Mouse (Mus musculus) intestine, embryonic 15.5 days (tissue): ENCODE results near the gene Tssc4. TPM values are rescaled to one million over a fixed set of nuclear protein-coding genes. Genes with fewer than 3 reads are reported as not detected.

ENCODE experiments used
- ATAC-seq: fragments of 200-750 bp; cut with Nextera tagmentation; 2 replicates; pipeline ENCODE4 v1.8.0; 2017; ENCODE audit warnings: moderate TSS enrichment, moderate library complexity
- H3K27ac ChIP-seq: fragments of 300-500 bp; sonication (generic); 2 replicates; pipeline ENCODE4 v1.5.1; 2015; ENCODE audit warnings: mild to moderate bottlenecking, inconsistent platforms
- H3K27me3 ChIP-seq: fragments of 300-500 bp; sonication (generic); replicated peaks from 2 replicates; pipeline ENCODE4 v1.6.1; 2015; ENCODE audit warnings: inconsistent platforms
- H3K36me3 ChIP-seq: fragments of 300-500 bp; sonication (generic); 2 replicates; pipeline ENCODE4 v1.6.1; 2015; ENCODE audit warnings: inconsistent platforms
- H3K4me1 ChIP-seq: fragments of 300-500 bp; sonication (generic); replicated peaks from 2 replicates; pipeline ENCODE4 v1.6.1; 2015; ENCODE audit warnings: inconsistent platforms
- H3K4me2 ChIP-seq: fragments of 300-500 bp; sonication (generic); replicated peaks from 2 replicates; pipeline ENCODE4 v1.6.1; 2015; ENCODE audit warnings: mild to moderate bottlenecking, inconsistent platforms
- H3K4me3 ChIP-seq: fragments of 300-500 bp; sonication (generic); replicated peaks from 2 replicates; pipeline ENCODE4 v1.5.1; 2015; ENCODE audit warnings: inconsistent platforms
- H3K9ac ChIP-seq: fragments of 300-500 bp; sonication (generic); 2 replicates; pipeline ENCODE4 v1.6.1; 2015; ENCODE audit warnings: inconsistent platforms
- H3K9me3 ChIP-seq: fragments of 300-500 bp; sonication (generic); 2 replicates; pipeline ENCODE4 v1.6.1; 2016; ENCODE audit warnings: inconsistent platforms
- WGBS: fragments of 180-500 bp; shearing (Covaris S2); methylation state at CpG from one replicate; pipeline ENCODE4 v1.1.7; 2015; 5-methylcytosine and 5-hydroxymethylcytosine counted together
- polyA plus RNA-seq: library from polyadenylated mRNA; unstranded; fragments of >200 nt; fragmentation: Nextera tagmentation; extraction: Ambion mirVana; gene quantifications from 2 replicates; pipeline ENCODE4 v1.2.1, GENCODE M21; 2015

The Tssc4 gene
- polyA plus RNA-seq, 1 experiment from 2014 or later: 76.0 TPM

DNA sequence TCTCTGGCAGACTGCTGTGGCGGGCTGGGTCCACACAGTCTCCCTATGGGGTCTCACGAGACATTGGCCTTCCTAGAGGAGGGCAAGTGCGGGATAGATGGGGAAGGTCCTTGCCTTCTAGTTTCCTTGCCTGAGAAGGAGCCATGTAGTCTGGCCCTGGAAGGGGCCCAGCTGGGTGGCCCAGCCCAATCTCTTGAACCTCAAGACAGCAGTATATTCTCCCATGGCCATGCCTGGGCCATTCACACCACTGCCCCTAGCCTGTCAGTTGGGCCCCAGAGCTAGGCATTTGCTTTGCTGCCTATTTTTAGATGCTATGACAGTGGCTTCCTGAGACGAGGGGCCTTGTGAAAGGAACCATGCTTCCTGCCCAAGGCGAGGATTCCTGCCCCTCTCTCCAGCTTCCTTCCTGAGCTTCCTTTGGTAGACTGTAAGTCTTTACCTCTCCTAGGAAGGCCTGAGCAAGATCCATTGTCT is 10.8 kb upstream of the Tssc4 start:
- Histone ChIP-seq H3K27ac (peak overlapping the region; percentile 72), H3K4me2 (peak overlapping the region; percentile 42), H3K27me3 (no peaks in the 10 kb centered on the region), H3K4me3 (no peak overlapping the region), H3K4me1 (peaks cover 59% of the 10 kb centered on the region), H3K36me3 (peaks cover 14% of the 10 kb centered on the region), H3K9ac (no peak overlapping the region), H3K9me3 (no peaks in the 10 kb centered on the region)
- ATAC-seq: no peak
- WGBS: 53% methylated on average over 5 of the region's 5 CpGs

DNA sequence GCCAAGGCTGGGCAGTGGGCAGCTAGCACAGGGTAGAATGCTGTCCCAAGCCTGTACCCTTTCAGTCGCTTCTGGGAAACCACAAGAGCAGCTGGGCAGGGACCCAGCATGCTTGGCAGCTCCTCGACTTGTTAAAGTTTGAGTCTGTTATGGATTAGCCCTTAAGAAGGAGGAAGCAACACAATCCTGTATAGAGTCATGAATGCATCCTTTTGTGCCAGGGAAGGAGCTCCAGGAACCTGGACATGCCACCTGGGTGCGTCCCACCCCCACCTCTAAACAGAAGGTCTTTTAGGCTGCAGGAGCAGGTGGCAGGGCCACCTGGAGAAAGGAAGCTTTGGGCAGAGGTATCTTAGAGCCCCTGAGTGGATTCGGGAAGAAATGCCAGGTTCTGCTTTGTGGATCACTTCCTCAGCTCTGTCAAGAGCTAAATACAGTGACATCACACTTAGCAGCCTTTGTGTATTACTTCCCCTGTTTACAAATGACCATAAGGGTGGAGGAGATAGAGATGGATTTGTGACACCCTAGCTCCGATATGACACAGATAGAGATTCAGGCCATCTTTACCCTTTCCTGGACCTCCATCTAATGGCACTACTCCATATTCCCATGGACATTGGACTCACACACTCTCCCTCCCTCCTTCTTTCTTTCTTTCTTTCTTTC is 9.7 kb upstream of the Tssc4 start:
- Histone ChIP-seq H3K9ac (no peak overlapping the region), H3K4me3 (no peak overlapping the region), H3K9me3 (no peaks in the 10 kb centered on the region), H3K4me2 (no peak overlapping the region), H3K27ac (peak overlapping the region; percentile 72), H3K27me3 (no peaks in the 10 kb centered on the region), H3K36me3 (peaks cover 24% of the 10 kb centered on the region), H3K4me1 (peaks cover 53% of the 10 kb centered on the region)
- ATAC-seq: no peak
- WGBS: 65% methylated on average over 5 of the region's 5 CpGs

DNA sequence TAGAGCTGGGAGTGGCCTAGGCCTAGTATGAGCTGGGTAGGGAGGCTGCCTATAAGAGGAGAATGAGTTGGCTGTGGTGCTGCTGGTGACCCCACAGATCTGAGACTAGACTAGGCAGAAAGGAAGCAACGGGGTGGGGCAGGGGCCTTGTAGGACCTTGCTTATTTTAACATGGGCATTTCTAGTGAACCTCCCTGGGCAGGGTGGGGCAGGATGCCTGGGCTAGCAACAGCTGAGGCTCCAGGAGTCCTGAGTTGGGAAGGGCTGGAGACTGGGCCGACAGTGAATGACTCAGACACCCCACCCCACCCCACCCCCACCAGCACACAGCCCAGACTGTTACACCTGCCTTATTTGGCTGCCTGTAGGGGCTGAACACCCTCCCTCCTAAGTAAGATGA is 6.3 kb upstream of the Tssc4 start:
- Histone ChIP-seq H3K4me2 (no peak overlapping the region), H3K4me3 (no peak overlapping the region), H3K9ac (no peak overlapping the region), H3K27ac (no peak overlapping the region), H3K4me1 (peaks cover 22% of the 10 kb centered on the region), H3K27me3 (no peaks in the 10 kb centered on the region), H3K9me3 (no peaks in the 10 kb centered on the region), H3K36me3 (peaks cover 41% of the 10 kb centered on the region)
- 50% methylated on average over 2 of the region's 2 CpGs for WGBS
- no peak; the same call in 1 of the 2 replicates for ATAC-seq

DNA sequence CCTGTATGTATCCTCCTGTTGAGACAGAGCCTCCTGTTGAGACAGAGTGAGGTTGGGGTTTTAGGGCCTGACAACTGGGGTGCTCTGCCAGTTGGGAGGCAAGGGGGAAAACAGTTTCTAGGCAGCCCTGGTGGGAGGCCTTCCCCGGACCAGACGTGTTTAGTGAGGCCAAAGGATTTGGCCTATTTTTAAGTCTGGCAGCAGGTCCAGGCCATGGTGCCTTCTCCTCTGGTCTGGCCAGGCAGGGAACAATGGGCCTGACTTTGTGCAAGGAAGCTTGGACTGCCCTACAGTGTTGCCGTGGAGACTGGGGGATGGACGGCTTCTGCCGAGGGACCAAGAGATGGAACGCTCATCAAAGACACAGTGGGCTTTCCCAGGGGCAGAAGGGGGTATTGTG is 4.8 kb upstream of the Tssc4 start:
- Histone ChIP-seq H3K4me3 (no peak overlapping the region), H3K36me3 (peaks cover 45% of the 10 kb centered on the region), H3K27ac (no peak overlapping the region), H3K4me1 (peaks cover 15% of the 10 kb centered on the region), H3K4me2 (no peak overlapping the region), H3K9ac (no peak overlapping the region), H3K27me3 (no peaks in the 10 kb centered on the region), H3K9me3 (no peaks in the 10 kb centered on the region)
- 82% methylated on average over 6 of the region's 6 CpGs for WGBS
- ATAC-seq: no peak

DNA sequence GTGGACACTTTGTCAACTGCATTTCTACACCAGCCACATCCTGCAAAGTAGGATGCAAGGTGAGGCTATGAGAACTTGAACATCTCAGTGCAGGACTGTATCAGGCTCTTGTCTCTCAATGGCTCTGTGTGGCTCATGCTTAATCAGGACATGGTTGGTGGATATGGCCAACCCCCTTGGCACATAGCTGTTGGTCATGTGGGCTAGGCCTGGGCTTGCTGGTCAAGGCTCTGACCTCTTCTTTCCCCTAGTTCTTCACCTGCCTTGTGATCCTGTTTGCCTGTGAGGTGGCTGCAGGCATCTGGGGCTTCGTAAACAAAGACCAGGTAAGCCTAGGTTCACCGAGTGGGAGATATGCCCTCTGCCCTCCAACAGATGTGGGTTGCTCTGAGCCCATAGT is 3.4 kb upstream of the Tssc4 start:
- ATAC-seq: no peak
- H3K36me3 ChIP-seq: peaks cover 45% of the 10 kb centered on the region
- WGBS: 89% methylated on average over 2 of the region's 2 CpGs

DNA sequence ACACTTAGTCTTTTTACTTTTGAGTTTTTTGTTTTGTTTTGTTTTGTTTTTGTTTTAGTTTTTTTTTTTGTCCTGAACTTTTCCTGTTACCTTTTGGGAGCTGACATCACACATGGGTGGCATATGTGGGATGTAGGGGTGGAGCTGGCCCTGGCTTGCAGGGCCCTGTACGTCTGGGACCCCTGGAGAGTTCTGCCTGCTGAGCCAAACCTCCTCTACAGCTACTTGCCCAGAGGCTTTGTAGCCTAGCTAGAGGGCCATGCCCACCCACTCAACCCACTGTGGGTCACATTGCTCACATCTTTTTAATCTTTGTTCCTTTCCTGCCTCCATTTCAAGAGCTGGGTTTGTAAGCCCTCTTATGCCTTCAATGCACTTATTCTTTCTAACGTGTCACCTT is 1.6 kb upstream of the Tssc4 start:
- Histone ChIP-seq H3K36me3 (peaks cover 40% of the 10 kb centered on the region), H3K4me2 (no peak overlapping the region), H3K27me3 (no peaks in the 10 kb centered on the region), H3K9me3 (no peaks in the 10 kb centered on the region), H3K9ac (no peak overlapping the region), H3K27ac (0 out of 2 replicates have a peak overlapping the region, but pooled peaks have one; percentile 9), H3K4me1 (peaks cover 21% of the 10 kb centered on the region), H3K4me3 (no peak overlapping the region)
- ATAC-seq: no peak
- WGBS: 77% methylated on average over 2 of the region's 2 CpGs

More for the DNA sequence above, 3.4 kb upstream of the Tssc4 start:
- Histone ChIP-seq H3K4me3 (no peak overlapping the region), H3K9me3 (no peaks in the 10 kb centered on the region), H3K27me3 (no peaks in the 10 kb centered on the region), H3K4me2 (no peak overlapping the region), H3K27ac (no peak overlapping the region), H3K9ac (no peak overlapping the region), H3K4me1 (peaks cover 19% of the 10 kb centered on the region)

DNA sequence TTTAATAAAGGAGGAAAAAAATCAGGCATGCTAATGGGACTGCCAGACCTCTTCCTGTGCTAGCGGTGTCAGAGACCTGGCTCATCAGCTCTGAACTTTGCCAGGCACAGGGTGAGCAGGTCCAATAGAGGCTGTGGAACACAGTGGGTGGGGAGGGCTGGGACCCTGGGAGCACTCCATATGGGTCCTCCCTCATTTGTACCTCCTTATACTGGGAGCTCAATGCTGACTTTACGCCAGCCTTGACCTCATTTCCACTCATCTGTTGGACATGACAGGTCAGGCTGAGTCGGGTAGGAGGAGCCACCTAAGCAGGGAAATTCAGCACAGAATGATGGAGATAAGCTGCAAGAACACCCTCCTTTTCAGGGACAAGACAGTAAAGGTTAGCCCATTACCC is 1.2 kb upstream of the Tssc4 start:
- H3K9ac ChIP-seq: no peak overlapping the region
- H3K4me3 ChIP-seq: no peak overlapping the region
- 76% methylated on average over 3 of the region's 3 CpGs for WGBS
- H3K27ac ChIP-seq: peak overlapping the region; percentile 92
- no peaks in the 10 kb centered on the region for H3K27me3 ChIP-seq
- peaks cover 39% of the 10 kb centered on the region for H3K36me3 ChIP-seq
- H3K4me1 ChIP-seq: peaks cover 21% of the 10 kb centered on the region
- no peaks in the 10 kb centered on the region for H3K9me3 ChIP-seq
- ATAC-seq: no peak
- H3K4me2 ChIP-seq: 0 out of 2 replicates have a peak overlapping the region, but pooled peaks have one; percentile 70

DNA sequence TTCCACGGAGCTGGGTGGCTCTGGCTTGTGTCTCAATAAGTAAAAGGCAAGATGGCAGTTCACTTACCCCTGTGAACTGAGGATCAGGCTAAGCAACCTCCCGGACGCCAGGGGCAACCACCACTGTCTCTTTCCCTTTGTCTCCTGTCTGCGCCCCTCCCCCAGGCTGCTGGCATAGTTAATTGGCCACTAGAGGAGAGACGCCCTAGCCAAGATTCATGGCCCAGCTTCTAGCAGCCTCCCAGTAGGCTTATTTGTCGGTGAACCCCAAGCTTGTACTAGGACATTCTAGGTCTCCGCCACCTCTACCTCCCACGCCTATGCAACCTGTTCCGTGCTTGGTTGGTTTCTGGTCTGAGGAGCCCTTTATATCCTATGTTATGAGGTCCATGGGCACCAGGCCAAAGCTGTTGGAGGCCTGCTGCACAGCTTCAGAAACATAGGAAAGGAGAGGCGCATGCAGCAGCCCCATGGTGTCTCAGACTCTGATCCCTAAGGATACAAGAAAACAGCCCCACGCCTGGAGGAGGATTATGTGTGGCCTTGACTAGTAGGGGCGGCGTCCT is 650 bp upstream of the Tssc4 start:
- Histone ChIP-seq H3K4me1 (peaks cover 21% of the 10 kb centered on the region), H3K27ac (peak overlapping the region; percentile 92), H3K9ac (peak overlapping the region; percentile 23; the same call in 1 of the 2 replicates), H3K4me3 (peak overlapping the region; percentile 80), H3K9me3 (no peaks in the 10 kb centered on the region), H3K4me2 (peak overlapping the region; percentile 70), H3K27me3 (no peaks in the 10 kb centered on the region), H3K36me3 (peaks cover 35% of the 10 kb centered on the region)
- WGBS: 40% methylated on average over 13 of the region's 13 CpGs
- ATAC-seq: no peak

DNA sequence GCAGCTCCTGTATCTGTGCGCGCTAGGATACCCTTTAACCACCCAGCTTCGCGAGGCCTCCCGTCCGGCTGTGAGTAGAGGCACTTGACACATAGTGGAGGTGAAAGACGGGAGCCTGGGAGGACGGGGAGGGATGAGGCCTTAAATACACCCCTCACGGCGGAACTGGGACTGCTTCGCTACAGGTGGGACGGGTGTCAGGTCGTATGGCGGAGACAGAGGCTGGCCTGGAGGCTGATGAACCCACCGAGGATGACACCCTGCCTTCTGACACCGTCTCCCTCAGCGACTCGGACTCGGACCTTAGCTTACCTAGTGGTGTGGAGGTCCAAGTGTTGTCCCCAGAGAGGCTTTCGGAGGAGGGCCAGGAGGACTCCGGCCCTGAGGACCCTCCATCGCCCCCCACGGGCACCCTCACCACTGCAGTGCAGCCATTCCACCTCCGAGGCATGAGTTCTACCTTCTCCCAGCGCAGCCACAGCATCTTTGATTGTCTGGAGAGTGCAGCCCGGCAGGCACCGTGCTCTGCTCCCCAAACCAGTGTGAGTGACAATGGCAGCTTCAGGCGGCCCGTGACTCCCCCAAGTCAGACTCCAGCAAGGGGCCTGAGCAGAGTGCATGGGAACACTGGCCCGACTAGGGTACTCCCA is 827 bp downstream of the Tssc4 start:
- Histone ChIP-seq H3K9me3 (no peaks in the 10 kb centered on the region), H3K27me3 (no peaks in the 10 kb centered on the region), H3K4me1 (peaks cover 21% of the 10 kb centered on the region), H3K9ac (peak overlapping the region; percentile 82), H3K4me2 (peak overlapping the region; percentile 96), H3K27ac (peak overlapping the region; percentile 82), H3K36me3 (peaks cover 21% of the 10 kb centered on the region; the same call in 1 of the 2 replicates), H3K4me3 (peak overlapping the region; percentile 80)
- WGBS: 11% methylated on average over 30 of the region's 30 CpGs
- peak; percentile 27; the same call in 1 of the 2 replicates for ATAC-seq

DNA sequence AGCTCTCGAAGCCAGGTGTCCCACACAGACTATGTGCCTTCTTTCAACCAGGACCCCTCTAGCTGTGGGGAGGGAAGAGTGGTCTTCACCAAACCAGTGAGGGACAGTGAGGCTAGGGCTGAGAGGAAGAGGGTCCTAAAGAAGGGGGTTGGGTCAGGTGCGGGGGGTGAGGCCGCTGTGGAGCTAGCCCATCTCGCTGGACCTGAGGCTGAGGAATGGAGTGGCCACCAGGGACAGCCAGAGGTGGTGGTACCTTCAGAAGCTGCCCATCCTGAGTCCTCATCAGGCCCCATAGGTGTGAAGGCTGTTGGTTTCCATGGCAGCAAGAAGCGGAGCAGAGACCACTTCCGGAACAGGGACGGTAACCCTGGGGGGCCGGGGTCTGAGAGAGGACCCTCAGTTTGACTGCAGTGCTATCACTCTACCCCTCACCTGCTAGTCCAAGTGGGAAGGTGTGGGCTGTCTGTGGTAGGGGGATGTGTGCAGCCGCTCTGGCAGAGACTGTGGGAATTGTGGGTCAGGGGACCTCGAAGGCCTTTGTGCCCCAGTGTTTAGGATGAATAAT is 1.5 kb downstream of the Tssc4 start:
- Histone ChIP-seq H3K27me3 (no peaks in the 10 kb centered on the region), H3K4me2 (peak overlapping the region; percentile 96), H3K4me1 (peaks cover 21% of the 10 kb centered on the region), H3K27ac (no peak overlapping the region), H3K36me3 (peaks cover 21% of the 10 kb centered on the region; the same call in 1 of the 2 replicates), H3K9ac (peak overlapping the region; percentile 82), H3K4me3 (peak overlapping the region; percentile 80), H3K9me3 (no peaks in the 10 kb centered on the region)
- WGBS: 80% methylated on average over 10 of the region's 10 CpGs
- ATAC-seq: no peak

DNA sequence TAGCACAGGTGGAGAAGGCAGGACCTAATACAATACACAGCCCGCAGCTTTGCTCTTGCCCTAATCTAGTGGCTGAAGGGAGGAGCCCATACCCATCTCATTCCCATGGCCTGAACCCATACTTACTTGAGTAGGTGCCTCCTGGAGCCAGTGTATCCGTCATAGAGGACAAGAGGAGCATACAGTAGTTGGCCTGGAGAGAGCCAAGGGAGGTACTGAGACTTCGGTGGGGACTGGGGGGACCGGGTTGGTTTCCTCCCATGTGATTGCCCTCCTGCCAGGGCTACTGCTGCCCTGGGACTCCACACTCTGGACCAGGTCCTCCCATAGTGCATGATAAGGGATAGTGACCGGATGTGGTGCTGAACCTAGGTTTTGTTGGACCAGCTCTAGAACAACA is 3.6 kb downstream of the Tssc4 start:
- no peak overlapping the region for H3K4me3 ChIP-seq
- 0 out of 2 replicates have a peak, but pooled peaks cover 8% of the 10 kb centered on the region for H3K36me3 ChIP-seq
- 82% methylated on average over 5 of the region's 5 CpGs for WGBS
- H3K4me1 ChIP-seq: peaks cover 21% of the 10 kb centered on the region
- ATAC-seq: no peak
- H3K9ac ChIP-seq: no peak overlapping the region
- H3K4me2 ChIP-seq: no peak overlapping the region
- no peaks in the 10 kb centered on the region for H3K27me3 ChIP-seq
- H3K27ac ChIP-seq: no peak overlapping the region
- no peaks in the 10 kb centered on the region for H3K9me3 ChIP-seq

DNA sequence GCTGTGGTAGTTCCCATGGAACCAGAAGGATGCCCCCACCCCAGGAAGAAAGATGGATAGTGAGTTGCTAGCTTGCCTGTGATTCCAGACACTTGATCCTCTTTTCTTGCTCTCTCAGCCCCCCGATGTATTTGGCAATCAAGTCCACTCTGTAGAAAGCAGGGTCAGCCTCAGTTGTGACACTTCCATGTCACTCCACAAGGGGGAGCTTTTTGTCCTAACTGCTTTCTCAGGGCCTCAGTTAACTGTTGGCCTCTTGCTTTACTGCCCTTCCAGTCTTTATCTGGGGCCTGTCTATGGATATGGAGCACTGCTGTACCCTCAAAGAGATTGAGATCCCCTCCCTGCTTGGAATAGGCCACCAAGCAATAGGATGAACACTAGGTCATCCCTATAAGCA is 4.0 kb downstream of the Tssc4 start:
- WGBS: 76% methylated on average over 1 of the region's 1 CpGs
- no peaks in the 10 kb centered on the region for H3K27me3 ChIP-seq
- 0 out of 2 replicates have a peak, but pooled peaks cover 3% of the 10 kb centered on the region for H3K36me3 ChIP-seq
- peaks cover 19% of the 10 kb centered on the region for H3K4me1 ChIP-seq
- H3K4me2 ChIP-seq: no peak overlapping the region
- ATAC-seq: no peak
- H3K4me3 ChIP-seq: no peak overlapping the region
- H3K9me3 ChIP-seq: no peaks in the 10 kb centered on the region
- H3K27ac ChIP-seq: no peak overlapping the region
- H3K9ac ChIP-seq: no peak overlapping the region
